Mouse (Mus musculus) ES-E14 (cell line): ENCODE measurements around the gene Med13l. TPM values are rescaled to one million over a fixed set of nuclear protein-coding genes. Genes with fewer than 3 reads are reported as not detected.
A peak's percentile ranks its signal among the peaks of the same experiment; 100 is the strongest.

ENCODE experiments used
- DNase-seq: peaks from one replicate; pipeline ENCODE4 v3.0.0-alpha.2; 2013; ENCODE audit warnings: low read depth, low spot score
- H3K27ac ChIP-seq: 2 replicates; pipeline ENCODE4 v1.5.1; 2012; ENCODE audit warnings: low read depth, mild to moderate bottlenecking, low read length, moderate library complexity, mixed read lengths; ENCODE audit not compliant: poor library complexity, insufficient read depth, severe bottlenecking
- H3K36me3 ChIP-seq: 2 replicates; pipeline ENCODE4 v1.6.1; 2012; ENCODE audit warnings: mild to moderate bottlenecking, low read length, moderate library complexity, mixed read lengths; ENCODE audit not compliant: control insufficient read depth, poor library complexity, insufficient read depth, severe bottlenecking
- H3K4me1 ChIP-seq, 2 experiments: fragments of 150-350 bp in 1 of 2; sonication (generic) in 1 of 2; 2 replicates each; pipeline ENCODE4 v1.6.1; 2012; ENCODE audit warnings: low read length in 2 of 2, mild to moderate bottlenecking in 1 of 2, mixed read lengths in 1 of 2; ENCODE audit not compliant: control insufficient read depth in 2 of 2, insufficient read depth in 2 of 2, poor library complexity in 1 of 2
- H3K4me3 ChIP-seq, 2 experiments: fragments of 150-350 bp in 1 of 2; sonication (generic) in 1 of 2; 2 replicates each; pipeline ENCODE4 v1.5.1; 2012; ENCODE audit warnings: low read length in 2 of 2, low read depth in 1 of 2, mild to moderate bottlenecking in 1 of 2, mixed read lengths in 1 of 2; ENCODE audit not compliant: insufficient read depth in 1 of 2, poor library complexity in 1 of 2, severe bottlenecking in 1 of 2
- H3K9ac ChIP-seq: 2 replicates; pipeline ENCODE4 v1.6.1; 2012; ENCODE audit warnings: low read depth, mild to moderate bottlenecking, low read length, mixed read lengths; ENCODE audit not compliant: poor library complexity, insufficient read depth, severe bottlenecking
- H3K9me3 ChIP-seq: fragments of 150-350 bp; sonication (generic); 2 replicates; pipeline ENCODE4 v1.6.1; 2012; ENCODE audit warnings: low read depth, mild to moderate bottlenecking, low read length; ENCODE audit not compliant: control insufficient read depth, insufficient read depth
- CHD2 ChIP-seq: IDR thresholded peaks from 2 replicates; pipeline ENCODE4 v1.6.1; 2014; ENCODE audit warnings: mild to moderate bottlenecking, low read depth, low read length, inconsistent platforms
- HCFC1 ChIP-seq: IDR thresholded peaks from 2 replicates; pipeline ENCODE4 v1.6.1; 2012; ENCODE audit warnings: low read length, inconsistent platforms, borderline replicate concordance; ENCODE audit not compliant: insufficient read depth
- MAFK ChIP-seq: IDR thresholded peaks from 2 replicates; pipeline ENCODE4 v1.6.1; 2014; ENCODE audit warnings: mild to moderate bottlenecking, low read depth, low read length, inconsistent platforms; ENCODE audit not compliant: insufficient read depth
- ZC3H11A ChIP-seq: IDR thresholded peaks from 2 replicates; pipeline ENCODE4 v1.6.1; 2012; ENCODE audit warnings: low read depth, mild to moderate bottlenecking, inconsistent platforms, low read length, borderline replicate concordance
- ZNF384 ChIP-seq: IDR thresholded peaks from 2 replicates; pipeline ENCODE4 v1.6.1; 2012; ENCODE audit warnings: low read depth, low read length, inconsistent platforms
- in situ Hi-C, 2 experiments: fragments of 600-800 bp; cut with MboI; formaldehyde crosslinking; loops; one replicate each; pipeline ENCODE4 v1.15.1; 2025; ENCODE audit warnings: low sequenced_read_pairs in 2 of 2, inconsistent platforms in 1 of 2; ENCODE audit not compliant: unreplicated experiment in 2 of 2
- total RNA-seq: library from RNA; depleted of rRNA; stranded (reverse); fragments of 300-350 nt; gene quantifications from 2 replicates; pipeline ENCODE4 v1.2.3, GENCODE M21; 2012

The Med13l gene
- total RNA-seq, 1 experiment, result 52.4 TPM

- Histone ChIP-seq H3K9me3 (no peaks in the 10 kb centered on the region), H3K36me3 (peaks cover 8% of the 10 kb centered on the region; the same call in 1 of the 2 replicates), H3K9ac (no peak overlapping the region), H3K4me3 (no peak overlapping the region), H3K27ac (no peak overlapping the region), H3K4me1 (peaks cover 2 to 11% of the 10 kb centered on the region in 2 experiments; a peak in 2 of 4 replicates)
- TF ChIP-seq MAFK (no peak), HCFC1 (no peak), ZC3H11A (no peak), CHD2 (no peak), ZNF384 (no peak)
- DNase-seq, result no peak
- in situ Hi-C loops, result no loop called here
Measured at GRCm38 (mm10) chr5:118661751-118662150, 101.3 kb downstream of the Med13l start.

- no peak for TF ChIP-seq MAFK
- TF ChIP-seq ZNF384, result no peak
- TF ChIP-seq CHD2, result no peak
- no peak for TF ChIP-seq HCFC1
- TF ChIP-seq ZC3H11A, result no peak
- H3K9me3 ChIP-seq, result no peaks in the 10 kb centered on the region
- DNase-seq, result no peak
- no peak overlapping the region for H3K9ac ChIP-seq
- peaks cover 3 to 20% of the 10 kb centered on the region in 2 experiments; a peak in 3 of 4 replicates for H3K4me1 ChIP-seq
- no peak overlapping the region for H3K4me3 ChIP-seq
- peaks cover 7% of the 10 kb centered on the region; the same call in 1 of the 2 replicates for H3K36me3 ChIP-seq
- in situ Hi-C loops, result no loop called here
- H3K27ac ChIP-seq, result no peak overlapping the region
Measured at GRCm38 (mm10) chr5:118663999-118664398, 103.5 kb downstream of the Med13l start.

GRCm38 (mm10) chr5:118665023-118665422 is 104.5 kb downstream of the Med13l start:
- H3K9ac ChIP-seq, result no peak overlapping the region
- in situ Hi-C loops, result no loop called here
- H3K36me3 ChIP-seq, result peaks cover 7% of the 10 kb centered on the region; the same call in 1 of the 2 replicates
- H3K9me3 ChIP-seq, result no peaks in the 10 kb centered on the region
- no peak overlapping the region for H3K27ac ChIP-seq
- H3K4me3 ChIP-seq, result no peak overlapping the region
- peaks cover 3 to 23% of the 10 kb centered on the region in 2 experiments; a peak in 3 of 4 replicates for H3K4me1 ChIP-seq
- DNase-seq, result no peak
- no peak for TF ChIP-seq ZC3H11A
- TF ChIP-seq HCFC1, result no peak
- TF ChIP-seq ZNF384, result no peak
- no peak for TF ChIP-seq CHD2
- no peak for TF ChIP-seq MAFK

GRCm38 (mm10) chr5:118666437-118667207 is 106.1 kb downstream of the Med13l start:
- peaks cover 7% of the 10 kb centered on the region; the same call in 1 of the 2 replicates for H3K36me3 ChIP-seq
- peak overlapping the region in 1 of 2 experiments; percentile 20; a peak in 2 of 4 replicates for H3K4me3 ChIP-seq
- TF ChIP-seq ZC3H11A (no peak), MAFK (no peak), CHD2 (no peak), HCFC1 (no peak), ZNF384 (no peak)
- peak overlapping the region; percentile 54 for H3K27ac ChIP-seq
- H3K9ac ChIP-seq, result no peak overlapping the region
- no peaks in the 10 kb centered on the region for H3K9me3 ChIP-seq
- no peak for DNase-seq
- in situ Hi-C loops, result no loop called here
- H3K4me1 ChIP-seq, result peaks cover 3 to 23% of the 10 kb centered on the region in 2 experiments; a peak in 3 of 4 replicates
